Mouse (Mus musculus): ENCODE results near the gene Ly6g6d. TPM values are rescaled to one million over a fixed set of nuclear protein-coding genes. Genes with fewer than 3 reads are reported as not detected.

The Ly6g6d gene
- polyA plus RNA-seq, 1 experiment, result 1.8 TPM

DNA sequence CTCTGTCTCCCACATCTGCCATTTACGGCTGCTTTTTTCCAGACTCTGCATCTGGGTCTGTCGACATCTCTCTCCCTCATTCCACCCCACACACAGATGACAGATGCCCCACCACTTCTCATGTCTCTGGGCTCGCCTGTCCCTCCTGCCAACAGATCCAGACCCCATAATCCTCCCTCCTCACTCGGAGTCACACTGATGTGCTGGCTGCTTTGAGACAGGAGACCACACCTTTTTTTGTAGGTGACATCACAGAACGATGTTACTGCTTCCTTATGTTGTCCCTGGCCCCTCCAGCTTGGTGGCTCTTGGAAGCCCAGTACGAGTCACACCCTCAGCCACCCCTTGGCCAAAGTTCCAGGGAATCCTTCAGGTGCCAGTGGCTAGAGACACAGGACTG lies 2.4 kb upstream of the Ly6g6d start:
- no peaks in the 10 kb centered on the region for H3K27me3 ChIP-seq (ENCODE audit: control insufficient read depth, insufficient read depth, low read length)
- no peak overlapping the region for H3K4me3 ChIP-seq (ENCODE audit: extremely low read depth, insufficient read depth, insufficient read length)
- no peaks in the 10 kb centered on the region; the same call in 1 of the 2 replicates for H3K4me1 ChIP-seq (ENCODE audit: control insufficient read depth, insufficient read depth, insufficient read length)
- DNase-seq (ENCODE audit: low read depth in 1 of 2, low spot score in 2 of 2), result no peak
- 71% methylated on average over 6 of the region's 6 CpGs for WGBS
- no peaks in the 10 kb centered on the region for H3K36me3 ChIP-seq (ENCODE audit: control insufficient read depth, insufficient read depth, low read length)
- no peak for TF ChIP-seq POLR2A (IDR thresholded peaks at IDR 0.05; ENCODE audit: low read depth, low read length)
- TF ChIP-seq CTCF (IDR thresholded peaks at IDR 0.05; ENCODE audit: extremely low read depth, insufficient read depth, insufficient read length, insufficient replicate concordance), result no peak
- H3K27ac ChIP-seq (ENCODE audit: insufficient read depth, low read length), result no peak overlapping the region

DNA sequence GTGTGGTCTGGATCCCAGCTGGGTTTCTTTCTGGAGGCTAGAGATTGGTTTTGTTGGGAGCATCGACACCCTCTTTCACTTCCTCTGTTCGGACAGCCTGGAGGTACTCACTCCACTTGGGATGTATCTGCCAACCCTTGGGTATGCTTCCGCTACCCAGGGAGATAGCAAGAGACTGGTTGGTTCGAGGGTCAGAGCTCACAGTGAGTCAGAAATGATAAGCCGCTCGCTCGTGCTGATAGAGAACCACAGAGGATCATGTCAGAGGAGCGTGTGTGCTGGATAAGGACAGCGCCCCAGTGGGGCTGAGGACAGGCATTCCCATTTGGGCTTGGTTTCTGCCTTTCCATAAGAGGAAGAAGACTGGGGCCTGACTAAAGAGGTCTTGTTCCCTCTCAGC lies 1.9 kb upstream of the Ly6g6d start:
- no peak for DNase-seq (ENCODE audit: low read depth in 1 of 2, low spot score in 2 of 2)
- no peak for TF ChIP-seq CTCF (IDR thresholded peaks at IDR 0.05; ENCODE audit: extremely low read depth, insufficient read depth, insufficient read length, insufficient replicate concordance)
- no peak for TF ChIP-seq POLR2A (IDR thresholded peaks at IDR 0.05; ENCODE audit: low read depth, low read length)
- no peaks in the 10 kb centered on the region for H3K36me3 ChIP-seq (ENCODE audit: control insufficient read depth, insufficient read depth, low read length)
- H3K4me3 ChIP-seq (ENCODE audit: extremely low read depth, insufficient read depth, insufficient read length), result no peak overlapping the region
- no peak overlapping the region for H3K27ac ChIP-seq (ENCODE audit: insufficient read depth, low read length)
- H3K27me3 ChIP-seq (ENCODE audit: control insufficient read depth, insufficient read depth, low read length), result no peaks in the 10 kb centered on the region
- 67% methylated on average over 9 of the region's 9 CpGs for WGBS
- no peaks in the 10 kb centered on the region; the same call in 1 of the 2 replicates for H3K4me1 ChIP-seq (ENCODE audit: control insufficient read depth, insufficient read depth, insufficient read length)

DNA sequence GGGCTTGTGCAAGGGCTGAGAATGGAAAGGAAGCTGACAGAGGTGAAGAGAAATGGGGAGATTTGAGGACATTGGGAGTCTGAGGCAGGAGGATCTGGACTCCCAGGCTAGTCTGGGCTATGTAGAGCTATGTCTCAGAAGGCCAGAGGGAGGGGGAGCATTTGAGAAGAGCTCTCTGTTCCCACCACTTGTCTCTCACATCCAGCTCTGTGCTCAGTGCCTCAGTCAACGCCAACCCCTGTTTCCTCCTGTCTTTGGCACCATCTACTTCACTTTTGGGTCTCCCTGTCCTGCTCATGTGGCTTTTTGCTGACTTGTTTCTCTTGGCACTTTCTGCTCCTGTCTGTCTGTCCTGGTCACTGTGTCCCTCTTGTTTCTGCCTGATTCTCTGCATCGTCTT lies 580 bp downstream of the Ly6g6d start:
- TF ChIP-seq CTCF (IDR thresholded peaks at IDR 0.05; ENCODE audit: extremely low read depth, insufficient read depth, insufficient read length, insufficient replicate concordance) (no peak), POLR2A (IDR thresholded peaks at IDR 0.05; ENCODE audit: low read depth, low read length) (no peak)
- no peak for DNase-seq (ENCODE audit: low read depth in 1 of 2, low spot score in 2 of 2)
- Histone ChIP-seq H3K4me3 (ENCODE audit: extremely low read depth, insufficient read depth, insufficient read length) (no peak overlapping the region; the same call in 1 of the 2 replicates), H3K27me3 (ENCODE audit: control insufficient read depth, insufficient read depth, low read length) (no peaks in the 10 kb centered on the region), H3K4me1 (ENCODE audit: control insufficient read depth, insufficient read depth, insufficient read length) (no peaks in the 10 kb centered on the region; the same call in 1 of the 2 replicates), H3K27ac (ENCODE audit: insufficient read depth, low read length) (no peak overlapping the region), H3K36me3 (ENCODE audit: control insufficient read depth, insufficient read depth, low read length) (no peaks in the 10 kb centered on the region)
- 11% methylated on average over 2 of the region's 2 CpGs for WGBS

DNA sequence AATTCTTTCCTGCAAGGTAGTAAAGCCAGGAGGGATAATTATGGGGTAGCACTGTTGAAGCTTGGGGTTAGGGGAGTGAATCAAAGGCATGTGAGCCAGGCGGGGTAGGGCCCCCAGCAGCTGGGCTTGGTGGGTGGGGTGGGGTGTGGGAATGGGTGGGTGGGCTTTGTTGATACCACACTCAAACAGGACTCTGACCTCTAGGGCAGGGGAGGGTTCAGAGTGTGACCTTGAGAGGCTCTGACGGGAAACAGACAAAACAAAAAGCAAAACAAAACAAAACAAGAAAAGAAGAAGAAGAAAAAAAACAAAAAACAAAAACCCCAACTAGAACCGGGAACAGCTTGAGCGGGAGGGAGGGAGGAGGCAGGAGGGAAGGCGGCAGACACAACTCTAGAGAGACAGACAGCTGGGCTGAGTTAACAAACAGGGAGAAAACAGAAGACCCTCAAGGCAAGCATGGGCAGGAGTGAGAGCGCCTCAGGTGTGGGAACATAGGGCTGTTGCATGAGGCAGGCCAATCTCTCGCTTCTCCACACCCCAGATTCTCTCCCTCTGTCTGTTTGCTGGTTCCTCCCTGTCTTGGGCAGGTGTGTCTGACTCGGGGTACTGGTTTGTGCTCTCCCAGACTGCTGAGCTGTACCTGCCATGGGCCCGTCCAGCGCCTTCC lies 1.2 kb downstream of the Ly6g6d start, which contains the start of gene Ly6g6e:
Ly6g6e (plus strand) TSS at position 396 of the 670 bp plus-strand sequence.
- H3K27ac ChIP-seq (ENCODE audit: insufficient read depth, low read length), result no peak within 1 kb of the TSS

DNA sequence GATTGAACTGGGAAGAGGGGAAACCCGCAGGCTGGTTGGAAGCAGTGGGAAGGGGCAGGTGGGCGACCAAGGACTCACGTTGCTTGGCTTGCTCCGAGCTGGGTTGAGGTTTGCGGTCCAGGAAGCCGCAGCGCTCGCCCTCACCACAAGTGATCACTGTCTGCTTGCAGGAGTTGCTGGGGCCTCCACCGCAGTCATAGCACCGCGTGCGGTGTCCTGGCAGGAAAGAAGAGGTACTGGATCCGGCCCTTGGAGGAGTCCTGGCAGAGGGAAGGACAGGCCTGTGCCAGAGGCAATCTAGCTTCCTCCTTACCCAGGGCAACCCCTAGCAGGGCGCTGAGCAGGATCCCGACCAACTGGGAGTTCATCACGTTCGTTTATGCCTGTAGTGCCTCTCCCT lies 3.8 kb downstream of the Ly6g6d start:
- no peak overlapping the region for H3K4me3 ChIP-seq (ENCODE audit: extremely low read depth, insufficient read depth, insufficient read length)
- no peaks in the 10 kb centered on the region for H3K27me3 ChIP-seq (ENCODE audit: control insufficient read depth, insufficient read depth, low read length)
- TF ChIP-seq CTCF (IDR thresholded peaks at IDR 0.05; ENCODE audit: extremely low read depth, insufficient read depth, insufficient read length, insufficient replicate concordance) (no peak), POLR2A (IDR thresholded peaks at IDR 0.05; ENCODE audit: low read depth, low read length) (no peak)
- H3K4me1 ChIP-seq (ENCODE audit: control insufficient read depth, insufficient read depth, insufficient read length), result no peaks in the 10 kb centered on the region; the same call in 1 of the 2 replicates
- H3K27ac ChIP-seq (ENCODE audit: insufficient read depth, low read length), result no peak overlapping the region
- no peaks in the 10 kb centered on the region for H3K36me3 ChIP-seq (ENCODE audit: control insufficient read depth, insufficient read depth, low read length)
- no peak for DNase-seq (ENCODE audit: low read depth in 1 of 2, low spot score in 2 of 2)
- 10% methylated on average over 17 of the region's 17 CpGs for WGBS

More for the DNA sequence above, 1.2 kb downstream of the Ly6g6d start, which contains the start of gene Ly6g6e:
- WGBS, result 66% methylated on average over 10 of the region's 10 CpGs
- DNase-seq (ENCODE audit: low read depth in 1 of 2, low spot score in 2 of 2), result no peak
- Histone ChIP-seq H3K4me3 (ENCODE audit: extremely low read depth, insufficient read depth, insufficient read length) (no peak within 1 kb of the TSS; the same call in 1 of the 2 replicates), H3K36me3 (ENCODE audit: control insufficient read depth, insufficient read depth, low read length) (no peaks in the 10 kb centered on the region), H3K27me3 (ENCODE audit: control insufficient read depth, insufficient read depth, low read length) (no peaks in the 10 kb centered on the region), H3K4me1 (ENCODE audit: control insufficient read depth, insufficient read depth, insufficient read length) (no peaks in the 10 kb centered on the region; the same call in 1 of the 2 replicates)
- TF ChIP-seq POLR2A (IDR thresholded peaks at IDR 0.05; ENCODE audit: low read depth, low read length) (no peak), CTCF (IDR thresholded peaks at IDR 0.05; ENCODE audit: extremely low read depth, insufficient read depth, insufficient read length, insufficient replicate concordance) (no peak)

DNA sequence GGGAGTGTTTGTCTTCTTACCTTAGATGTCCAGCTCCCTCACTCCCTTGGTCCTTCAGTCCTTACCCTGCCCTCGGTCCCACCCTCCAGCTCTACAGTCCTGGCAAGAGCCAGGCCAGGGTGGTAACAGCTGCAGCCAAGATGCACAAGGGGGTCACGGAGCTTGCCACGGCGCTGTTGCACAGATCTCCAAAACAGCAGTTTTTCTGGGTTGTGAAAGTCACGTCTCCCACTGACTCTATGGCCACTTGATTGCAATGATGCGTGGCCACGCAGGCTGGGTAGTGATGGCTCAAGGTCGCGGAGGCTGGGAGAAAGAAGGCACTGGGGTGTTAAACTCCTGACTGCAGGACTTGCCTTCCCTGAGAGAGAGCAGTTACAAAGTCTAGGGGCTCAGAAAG lies 6.4 kb downstream of the Ly6g6d start:
- TF ChIP-seq CTCF (IDR thresholded peaks at IDR 0.05; ENCODE audit: extremely low read depth, insufficient read depth, insufficient read length, insufficient replicate concordance) (no peak), POLR2A (IDR thresholded peaks at IDR 0.05; ENCODE audit: low read depth, low read length) (no peak)
- Histone ChIP-seq H3K27ac (ENCODE audit: insufficient read depth, low read length) (no peak overlapping the region), H3K4me1 (ENCODE audit: control insufficient read depth, insufficient read depth, insufficient read length) (no peaks in the 10 kb centered on the region), H3K36me3 (ENCODE audit: control insufficient read depth, insufficient read depth, low read length) (no peaks in the 10 kb centered on the region), H3K27me3 (ENCODE audit: control insufficient read depth, insufficient read depth, low read length) (no peaks in the 10 kb centered on the region; the same call in 1 of the 2 replicates), H3K4me3 (ENCODE audit: extremely low read depth, insufficient read depth, insufficient read length) (no peak overlapping the region)
- 87% methylated on average over 9 of the region's 9 CpGs for WGBS
- DNase-seq (ENCODE audit: low read depth in 1 of 2, low spot score in 2 of 2), result no peak

All from spleen, adult 2 months (tissue).